Mouse (Mus musculus) left cerebral cortex, adult 8-10 months (tissue): ENCODE results near the gene Fzd4. TPM values are rescaled to one million over a fixed set of nuclear protein-coding genes. Genes with fewer than 3 reads are reported as not detected.

ENCODE experiments used
- DNase-seq, 2 experiments: peaks; one replicate each; pipeline ENCODE4 v3.0.0; 2022; ENCODE audit warnings: low spot score in 2 of 2
- total RNA-seq, 4 experiments: library from RNA; stranded (reverse); gene quantifications; 2 replicates each; pipeline ENCODE4 v1.2.4; 2022

Gene Fzd4
- 1 to 10 TPM; 6.1 to 7.8 (median 7.1) TPM for total RNA-seq

- peak; percentile 72 to 92 for DNase-seq
Observed at GRCm38 (mm10) chr7:89404081-89404733, at the start of gene Fzd4, which contains the start of gene Tmem135. TSS of gene Fzd4 (plus strand) at chr7:89404355. TSS of gene Tmem135 (minus strand) at chr7:89404222.

GRCm38 (mm10) chr7:89355519-89356255 is 48.5 kb upstream of the Fzd4 start:
- no peak for DNase-seq

- no peak for DNase-seq
Observed at GRCm38 (mm10) chr7:89356307-89356706, 47.8 kb upstream of the Fzd4 start.

GRCm38 (mm10) chr7:89363975-89364374 is 40.2 kb upstream of the Fzd4 start:
- DNase-seq, result no peak

GRCm38 (mm10) chr7:89365135-89365880 is 38.8 kb upstream of the Fzd4 start:
- DNase-seq, result peak in 1 of 2 experiments; percentile 22

- no peak for DNase-seq
Observed at GRCm38 (mm10) chr7:89367643-89368042, 36.5 kb upstream of the Fzd4 start.

- DNase-seq, result no peak
Observed at GRCm38 (mm10) chr7:89370086-89370485, 34.1 kb upstream of the Fzd4 start.

- peak in 1 of 2 experiments; percentile 12 for DNase-seq
Observed at GRCm38 (mm10) chr7:89370917-89371316, 33.2 kb upstream of the Fzd4 start.

- DNase-seq, result no peak
Observed at GRCm38 (mm10) chr7:89371623-89372295, 32.4 kb upstream of the Fzd4 start.

- no peak for DNase-seq
Observed at GRCm38 (mm10) chr7:89380935-89381705, 23.0 kb upstream of the Fzd4 start.

GRCm38 (mm10) chr7:89382892-89383291 is 21.3 kb upstream of the Fzd4 start:
- no peak for DNase-seq

GRCm38 (mm10) chr7:89388981-89389380 is 15.2 kb upstream of the Fzd4 start:
- DNase-seq, result no peak

GRCm38 (mm10) chr7:89390660-89391059 is 13.5 kb upstream of the Fzd4 start:
- DNase-seq, result no peak

GRCm38 (mm10) chr7:89391281-89391680 is 12.9 kb upstream of the Fzd4 start:
- DNase-seq, result no peak

GRCm38 (mm10) chr7:89391831-89392230 is 12.3 kb upstream of the Fzd4 start:
- DNase-seq, result no peak

GRCm38 (mm10) chr7:89392388-89392787 is 11.8 kb upstream of the Fzd4 start:
- no peak for DNase-seq

- no peak for DNase-seq
Observed at GRCm38 (mm10) chr7:89392825-89393224, 11.3 kb upstream of the Fzd4 start.

- DNase-seq, result no peak
Observed at GRCm38 (mm10) chr7:89395399-89395798, 8.8 kb upstream of the Fzd4 start.

- no peak for DNase-seq
Observed at GRCm38 (mm10) chr7:89396386-89396785, 7.8 kb upstream of the Fzd4 start.

GRCm38 (mm10) chr7:89397837-89398534 is 6.2 kb upstream of the Fzd4 start:
- DNase-seq, result no peak
